Mouse (Mus musculus): ENCODE data around the gene Gm38655. TPM values are rescaled to one million over a fixed set of nuclear protein-coding genes. Genes with fewer than 3 reads are reported as not detected.
A peak's percentile ranks its signal among the peaks of the same experiment; 100 is the strongest.

Gene Gm38655
- polyA plus RNA-seq, 1 experiment = not detected

- Histone ChIP-seq H3K36me3 (ENCODE audit: control insufficient read depth, insufficient read depth, low read length, poor library complexity, severe bottlenecking) (peaks cover 20% of the 10 kb centered on the region), H3K4me3 (ENCODE audit: low read depth, low read length) (no peak overlapping the region), H3K27ac (ENCODE audit: insufficient read depth, low read length) (no peak overlapping the region), H3K4me1 (ENCODE audit: control insufficient read depth, insufficient read depth, low read length) (no peaks in the 10 kb centered on the region), H3K9ac (ENCODE audit: low read depth, poor library complexity, severe bottlenecking) (no peak overlapping the region), H3K9me3 (replicated peaks; ENCODE audit: control insufficient read depth, insufficient read depth, low read length, poor library complexity, severe bottlenecking) (no peaks in the 10 kb centered on the region), H3K27me3 (ENCODE audit: control insufficient read depth, insufficient read depth, low read length, poor library complexity, severe bottlenecking) (no peaks in the 10 kb centered on the region)
- TF ChIP-seq POLR2A (IDR thresholded peaks at IDR 0.05; ENCODE audit: insufficient read depth, low read length) = no peak
- no peak for TF ChIP-seq EP300 (IDR thresholded peaks at IDR 0.05; ENCODE audit: insufficient read depth, low read depth, low read length)
These were observed 34.7 kb upstream of the Gm38655 start for GRCm38 (mm10) chr17:25210006-25210405.

GRCm38 (mm10) chr17:25202401-25202800 is 27.1 kb upstream of the Gm38655 start:
- Histone ChIP-seq H3K9me3 (replicated peaks; ENCODE audit: control insufficient read depth, insufficient read depth, low read length, poor library complexity, severe bottlenecking) (no peaks in the 10 kb centered on the region), H3K27ac (ENCODE audit: insufficient read depth, low read length) (no peak overlapping the region), H3K4me1 (ENCODE audit: control insufficient read depth, insufficient read depth, low read length) (no peaks in the 10 kb centered on the region), H3K9ac (ENCODE audit: low read depth, poor library complexity, severe bottlenecking) (no peak overlapping the region), H3K4me3 (ENCODE audit: low read depth, low read length) (no peak overlapping the region), H3K27me3 (ENCODE audit: control insufficient read depth, insufficient read depth, low read length, poor library complexity, severe bottlenecking) (no peaks in the 10 kb centered on the region), H3K36me3 (ENCODE audit: control insufficient read depth, insufficient read depth, low read length, poor library complexity, severe bottlenecking) (0 out of 2 replicates have a peak, but pooled peaks cover 4% of the 10 kb centered on the region)
- no peak for TF ChIP-seq POLR2A (IDR thresholded peaks at IDR 0.05; ENCODE audit: insufficient read depth, low read length)

GRCm38 (mm10) chr17:25189091-25189490 is 13.8 kb upstream of the Gm38655 start:
- Histone ChIP-seq H3K4me1 (ENCODE audit: control insufficient read depth, insufficient read depth, low read length) (no peaks in the 10 kb centered on the region), H3K27me3 (ENCODE audit: control insufficient read depth, insufficient read depth, low read length, poor library complexity, severe bottlenecking) (no peaks in the 10 kb centered on the region), H3K36me3 (ENCODE audit: control insufficient read depth, insufficient read depth, low read length, poor library complexity, severe bottlenecking) (0 out of 2 replicates have a peak, but pooled peaks cover 3% of the 10 kb centered on the region), H3K27ac (ENCODE audit: insufficient read depth, low read length) (no peak overlapping the region), H3K9me3 (replicated peaks; ENCODE audit: control insufficient read depth, insufficient read depth, low read length, poor library complexity, severe bottlenecking) (no peaks in the 10 kb centered on the region), H3K4me3 (ENCODE audit: low read depth, low read length) (peak overlapping the region; percentile 84), H3K9ac (ENCODE audit: low read depth, poor library complexity, severe bottlenecking) (peak overlapping the region; percentile 89)
- TF ChIP-seq POLR2A (IDR thresholded peaks at IDR 0.05; ENCODE audit: insufficient read depth, low read length) = no peak
- no peak for TF ChIP-seq CTCF (IDR thresholded peaks at IDR 0.05; ENCODE audit: low read depth, low read length)

- H3K9me3 ChIP-seq (replicated peaks; ENCODE audit: control insufficient read depth, insufficient read depth, low read length, poor library complexity, severe bottlenecking) = no peaks in the 10 kb centered on the region
- no peaks in the 10 kb centered on the region for H3K4me1 ChIP-seq (ENCODE audit: control insufficient read depth, insufficient read depth, low read length)
- TF ChIP-seq POLR2A (IDR thresholded peaks at IDR 0.05; ENCODE audit: insufficient read depth, low read length) (no peak), CTCF (IDR thresholded peaks at IDR 0.05; ENCODE audit: low read depth, low read length) (no peak), EP300 (IDR thresholded peaks at IDR 0.05; ENCODE audit: insufficient read depth, low read depth, low read length) (no peak)
- H3K27ac ChIP-seq (ENCODE audit: insufficient read depth, low read length) = no peak within 1 kb of the TSS; the same call in 1 of the 2 replicates
- no peaks in the 10 kb centered on the region for H3K27me3 ChIP-seq (ENCODE audit: control insufficient read depth, insufficient read depth, low read length, poor library complexity, severe bottlenecking)
- peak within 1 kb of the TSS; percentile 84 for H3K4me3 ChIP-seq (ENCODE audit: low read depth, low read length)
- peak within 1 kb of the TSS; percentile 89 for H3K9ac ChIP-seq (ENCODE audit: low read depth, poor library complexity, severe bottlenecking)
- 0 out of 2 replicates have a peak, but pooled peaks cover 3% of the 10 kb centered on the region for H3K36me3 ChIP-seq (ENCODE audit: control insufficient read depth, insufficient read depth, low read length, poor library complexity, severe bottlenecking)
These were observed 13.1 kb upstream of the Gm38655 start, which contains the start of gene Unkl for GRCm38 (mm10) chr17:25188150-25189031. Unkl (plus strand) TSS chr17:25188397.

- H3K4me1 ChIP-seq (ENCODE audit: control insufficient read depth, insufficient read depth, low read length) = no peaks in the 10 kb centered on the region
- H3K27ac ChIP-seq (ENCODE audit: insufficient read depth, low read length) = no peak overlapping the region; the same call in 1 of the 2 replicates
- H3K9me3 ChIP-seq (replicated peaks; ENCODE audit: control insufficient read depth, insufficient read depth, low read length, poor library complexity, severe bottlenecking) = no peaks in the 10 kb centered on the region
- H3K4me3 ChIP-seq (ENCODE audit: low read depth, low read length) = peak overlapping the region; percentile 69
- TF ChIP-seq EP300 (IDR thresholded peaks at IDR 0.05; ENCODE audit: insufficient read depth, low read depth, low read length) (no peak), CTCF (IDR thresholded peaks at IDR 0.05; ENCODE audit: low read depth, low read length) (no peak), POLR2A (IDR thresholded peaks at IDR 0.05; ENCODE audit: insufficient read depth, low read length) (no peak)
- no peaks in the 10 kb centered on the region for H3K27me3 ChIP-seq (ENCODE audit: control insufficient read depth, insufficient read depth, low read length, poor library complexity, severe bottlenecking)
- H3K36me3 ChIP-seq (ENCODE audit: control insufficient read depth, insufficient read depth, low read length, poor library complexity, severe bottlenecking) = 0 out of 2 replicates have a peak, but pooled peaks cover 3% of the 10 kb centered on the region
- peak overlapping the region; percentile 89 for H3K9ac ChIP-seq (ENCODE audit: low read depth, poor library complexity, severe bottlenecking)
These were observed 12.5 kb upstream of the Gm38655 start for GRCm38 (mm10) chr17:25187784-25188149.

- Histone ChIP-seq H3K36me3 (ENCODE audit: control insufficient read depth, insufficient read depth, low read length, poor library complexity, severe bottlenecking) (0 out of 2 replicates have a peak, but pooled peaks cover 3% of the 10 kb centered on the region), H3K4me3 (ENCODE audit: low read depth, low read length) (peak overlapping the region; percentile 87), H3K27ac (ENCODE audit: insufficient read depth, low read length) (no peak overlapping the region), H3K27me3 (ENCODE audit: control insufficient read depth, insufficient read depth, low read length, poor library complexity, severe bottlenecking) (no peaks in the 10 kb centered on the region), H3K4me1 (ENCODE audit: control insufficient read depth, insufficient read depth, low read length) (no peaks in the 10 kb centered on the region), H3K9ac (ENCODE audit: low read depth, poor library complexity, severe bottlenecking) (peak overlapping the region; percentile 78), H3K9me3 (replicated peaks; ENCODE audit: control insufficient read depth, insufficient read depth, low read length, poor library complexity, severe bottlenecking) (no peaks in the 10 kb centered on the region)
- no peak for TF ChIP-seq CTCF (IDR thresholded peaks at IDR 0.05; ENCODE audit: low read depth, low read length)
- TF ChIP-seq EP300 (IDR thresholded peaks at IDR 0.05; ENCODE audit: insufficient read depth, low read depth, low read length) = no peak
- TF ChIP-seq POLR2A (IDR thresholded peaks at IDR 0.05; ENCODE audit: insufficient read depth, low read length) = no peak
These were observed 9.7 kb upstream of the Gm38655 start for GRCm38 (mm10) chr17:25184961-25185360.
